Mouse (Mus musculus): ENCODE measurements around the gene 4933405L10Rik. TPM values are rescaled to one million over a fixed set of nuclear protein-coding genes. Genes with fewer than 3 reads are reported as not detected.

Gene 4933405L10Rik
- polyA plus RNA-seq, 1 experiment from 2014 or later: not detected

DNA sequence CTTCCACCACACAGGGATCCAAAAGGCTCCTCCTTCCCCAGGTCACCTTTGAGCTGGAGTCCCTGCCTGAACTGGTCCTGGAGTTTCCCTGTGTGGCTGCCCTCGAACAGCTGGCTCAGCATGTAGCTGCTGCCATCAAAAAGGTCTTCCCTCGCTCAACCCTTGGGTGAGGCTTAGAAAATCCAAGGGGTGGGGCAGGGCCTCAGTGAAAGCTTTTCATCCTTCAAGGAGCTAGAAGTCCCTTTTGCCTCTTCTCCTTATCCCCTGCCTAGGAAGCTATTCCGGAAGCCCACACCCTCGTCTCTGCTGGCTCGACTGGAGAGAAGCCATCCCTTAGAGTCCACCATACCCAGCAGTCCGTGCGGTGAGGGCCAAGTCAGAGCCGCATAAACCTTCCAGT, 19.9 kb upstream of the 4933405L10Rik start:
- Histone ChIP-seq H3K4me3 (ENCODE audit: low read depth, low read length) (no peak overlapping the region), H3K27ac (ENCODE audit: low read depth, low read length) (no peak overlapping the region), H3K9ac (ENCODE audit: low read depth, low read length) (no peak overlapping the region), H3K27me3 (replicated peaks; ENCODE audit: control insufficient read depth, insufficient read depth, low read length) (no peaks in the 10 kb centered on the region), H3K9me3 (ENCODE audit: control insufficient read depth) (no peaks in the 10 kb centered on the region), H3K4me2 (replicated peaks; ENCODE audit: low read depth) (no peak overlapping the region), H3K36me3 (ENCODE audit: control insufficient read depth, insufficient read depth) (peaks cover 20% of the 10 kb centered on the region; the same call in 1 of the 2 replicates), H3K4me1 (replicated peaks; ENCODE audit: control insufficient read depth, insufficient read depth, low read length) (no peaks in the 10 kb centered on the region)
- 68% methylated on average over 8 of the region's 8 CpGs for WGBS
- no peak for ATAC-seq
- no peak for TF ChIP-seq CTCF (IDR thresholded peaks at IDR 0.05; ENCODE audit: low read depth)

GRCm38 (mm10) chr8:105688242-105688752, 19.2 kb upstream of the 4933405L10Rik start:
- no peak overlapping the region for H3K4me2 ChIP-seq (replicated peaks; ENCODE audit: low read depth)
- no peak overlapping the region for H3K9ac ChIP-seq (ENCODE audit: low read depth, low read length)
- no peaks in the 10 kb centered on the region for H3K9me3 ChIP-seq (ENCODE audit: control insufficient read depth)
- no peaks in the 10 kb centered on the region for H3K4me1 ChIP-seq (replicated peaks; ENCODE audit: control insufficient read depth, insufficient read depth, low read length)
- no peaks in the 10 kb centered on the region for H3K27me3 ChIP-seq (replicated peaks; ENCODE audit: control insufficient read depth, insufficient read depth, low read length)
- TF ChIP-seq CTCF (IDR thresholded peaks at IDR 0.05; ENCODE audit: low read depth): no peak
- no peak overlapping the region for H3K27ac ChIP-seq (ENCODE audit: low read depth, low read length)
- no peak for ATAC-seq
- H3K4me3 ChIP-seq (ENCODE audit: low read depth, low read length): no peak overlapping the region
- H3K36me3 ChIP-seq (ENCODE audit: control insufficient read depth, insufficient read depth): peaks cover 13% of the 10 kb centered on the region; the same call in 1 of the 2 replicates
- 51% methylated on average over 14 of the region's 14 CpGs for WGBS

DNA sequence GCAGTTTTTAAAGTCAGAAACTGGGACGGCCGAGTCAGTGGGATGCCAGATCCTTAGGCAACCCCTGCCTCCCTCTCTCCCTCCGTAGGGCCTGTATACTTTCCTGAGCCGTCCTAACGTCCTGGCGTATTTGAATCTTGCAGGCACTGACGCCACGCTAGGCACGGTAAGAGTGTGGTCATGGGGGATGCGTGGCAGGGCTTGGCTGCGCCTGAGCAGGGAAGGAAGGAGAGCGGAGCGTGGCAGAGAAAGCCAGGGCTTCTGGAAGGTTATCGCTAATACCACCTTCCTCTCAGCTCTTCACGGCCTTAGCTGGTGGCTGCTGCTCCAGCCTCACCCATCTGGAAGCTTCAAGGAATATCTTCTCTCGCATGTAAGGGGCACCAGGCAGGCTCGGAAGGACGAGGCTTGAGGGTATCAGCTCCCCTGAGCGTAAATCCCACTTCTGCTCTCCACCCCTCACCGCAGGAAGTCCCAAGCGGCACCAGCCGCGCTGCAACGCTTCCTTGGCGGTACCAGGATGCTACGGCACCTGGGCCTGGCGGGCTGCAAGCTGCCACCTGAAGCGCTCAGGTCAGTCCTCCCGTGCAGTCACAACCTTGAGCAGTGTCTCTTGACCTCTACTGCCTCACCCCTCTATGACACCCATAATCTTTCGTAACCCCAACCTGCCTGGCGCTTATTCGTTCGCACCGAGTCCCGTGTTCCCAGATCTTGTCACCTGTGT, 18.0 kb upstream of the 4933405L10Rik start:
- no peak for ATAC-seq
- Histone ChIP-seq H3K9ac (ENCODE audit: low read depth, low read length) (no peak overlapping the region), H3K9me3 (ENCODE audit: control insufficient read depth) (no peaks in the 10 kb centered on the region), H3K4me2 (replicated peaks; ENCODE audit: low read depth) (no peak overlapping the region), H3K27ac (ENCODE audit: low read depth, low read length) (no peak overlapping the region), H3K4me1 (replicated peaks; ENCODE audit: control insufficient read depth, insufficient read depth, low read length) (peaks cover 5% of the 10 kb centered on the region; the same call in 1 of the 2 replicates), H3K27me3 (replicated peaks; ENCODE audit: control insufficient read depth, insufficient read depth, low read length) (peaks cover 2% of the 10 kb centered on the region; the same call in 1 of the 2 replicates), H3K36me3 (ENCODE audit: control insufficient read depth, insufficient read depth) (0 out of 2 replicates have a peak, but pooled peaks cover 2% of the 10 kb centered on the region), H3K4me3 (ENCODE audit: low read depth, low read length) (no peak overlapping the region)
- no peak for TF ChIP-seq CTCF (IDR thresholded peaks at IDR 0.05; ENCODE audit: low read depth)
- 68% methylated on average over 35 of the region's 35 CpGs for WGBS

DNA sequence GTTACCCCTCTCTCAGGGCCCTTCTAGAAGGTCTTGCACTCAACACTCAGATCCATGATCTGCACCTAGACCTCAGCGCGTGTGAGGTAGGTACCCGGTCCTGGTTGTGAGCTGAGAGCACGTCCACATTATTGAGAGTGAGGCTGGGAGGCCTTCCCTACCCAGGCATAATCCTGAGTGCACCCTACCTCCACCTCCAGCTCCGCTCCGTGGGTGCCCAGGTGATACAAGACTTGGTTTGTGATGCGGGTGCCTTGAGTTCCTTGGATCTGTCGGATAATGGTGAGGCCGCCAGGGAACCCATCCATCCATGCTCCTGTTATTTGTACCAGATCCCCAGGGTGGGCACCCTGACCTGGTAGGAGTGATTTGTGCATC, 17.5 kb upstream of the 4933405L10Rik start:
- H3K4me1 ChIP-seq (replicated peaks; ENCODE audit: control insufficient read depth, insufficient read depth, low read length): peaks cover 5% of the 10 kb centered on the region; the same call in 1 of the 2 replicates
- no peaks in the 10 kb centered on the region for H3K36me3 ChIP-seq (ENCODE audit: control insufficient read depth, insufficient read depth)
- H3K27me3 ChIP-seq (replicated peaks; ENCODE audit: control insufficient read depth, insufficient read depth, low read length): peaks cover 3% of the 10 kb centered on the region; the same call in 1 of the 2 replicates
- no peaks in the 10 kb centered on the region for H3K9me3 ChIP-seq (ENCODE audit: control insufficient read depth)
- H3K4me3 ChIP-seq (ENCODE audit: low read depth, low read length): no peak overlapping the region
- no peak for ATAC-seq
- WGBS: 95% methylated on average over 9 of the region's 9 CpGs
- no peak overlapping the region for H3K4me2 ChIP-seq (replicated peaks; ENCODE audit: low read depth)
- no peak overlapping the region for H3K27ac ChIP-seq (ENCODE audit: low read depth, low read length)
- no peak overlapping the region for H3K9ac ChIP-seq (ENCODE audit: low read depth, low read length)
- TF ChIP-seq CTCF (IDR thresholded peaks at IDR 0.05; ENCODE audit: low read depth): no peak

DNA sequence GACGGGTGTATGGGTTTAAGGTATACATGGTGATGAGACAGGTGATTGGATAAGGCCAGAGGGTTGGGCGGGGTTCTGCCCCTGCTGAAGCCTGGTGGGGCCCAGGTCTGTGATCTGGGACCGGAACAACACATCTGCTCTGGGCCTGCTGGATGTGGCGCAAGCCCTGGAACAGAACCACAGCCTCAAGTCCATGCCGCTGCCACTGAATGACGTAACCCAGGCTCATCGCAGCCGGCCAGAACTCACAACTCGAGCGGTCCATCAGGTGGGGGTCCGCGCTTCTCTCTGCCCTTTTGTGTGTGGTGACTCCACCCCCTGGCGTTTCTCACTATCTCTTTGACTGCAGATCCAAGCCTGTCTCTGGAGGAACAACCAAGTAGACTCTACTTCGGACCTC, 16.5 kb upstream of the 4933405L10Rik start:
- H3K9me3 ChIP-seq (ENCODE audit: control insufficient read depth): no peaks in the 10 kb centered on the region
- no peak overlapping the region for H3K27ac ChIP-seq (ENCODE audit: low read depth, low read length)
- TF ChIP-seq CTCF (IDR thresholded peaks at IDR 0.05; ENCODE audit: low read depth): no peak
- no peak overlapping the region for H3K4me3 ChIP-seq (ENCODE audit: low read depth, low read length)
- peaks cover 5% of the 10 kb centered on the region; the same call in 1 of the 2 replicates for H3K4me1 ChIP-seq (replicated peaks; ENCODE audit: control insufficient read depth, insufficient read depth, low read length)
- no peaks in the 10 kb centered on the region for H3K36me3 ChIP-seq (ENCODE audit: control insufficient read depth, insufficient read depth)
- 79% methylated on average over 14 of the region's 14 CpGs for WGBS
- no peak overlapping the region for H3K9ac ChIP-seq (ENCODE audit: low read depth, low read length)
- peaks cover 3% of the 10 kb centered on the region; the same call in 1 of the 2 replicates for H3K27me3 ChIP-seq (replicated peaks; ENCODE audit: control insufficient read depth, insufficient read depth, low read length)
- ATAC-seq: no peak
- no peak overlapping the region for H3K4me2 ChIP-seq (replicated peaks; ENCODE audit: low read depth)

- no peak overlapping the region for H3K4me2 ChIP-seq (replicated peaks; ENCODE audit: low read depth)
- H3K27ac ChIP-seq (ENCODE audit: low read depth, low read length): no peak overlapping the region
- H3K9ac ChIP-seq (ENCODE audit: low read depth, low read length): no peak overlapping the region
- no peak overlapping the region for H3K4me3 ChIP-seq (ENCODE audit: low read depth, low read length)
- no peak for ATAC-seq
- H3K36me3 ChIP-seq (ENCODE audit: control insufficient read depth, insufficient read depth): peaks cover 10% of the 10 kb centered on the region; the same call in 1 of the 2 replicates
- WGBS: 92% methylated on average over 11 of the region's 11 CpGs
- no peak for TF ChIP-seq CTCF (IDR thresholded peaks at IDR 0.05; ENCODE audit: low read depth)
- H3K9me3 ChIP-seq (ENCODE audit: control insufficient read depth): no peaks in the 10 kb centered on the region
- H3K27me3 ChIP-seq (replicated peaks; ENCODE audit: control insufficient read depth, insufficient read depth, low read length): peaks cover 3% of the 10 kb centered on the region; the same call in 1 of the 2 replicates
- H3K4me1 ChIP-seq (replicated peaks; ENCODE audit: control insufficient read depth, insufficient read depth, low read length): peaks cover 5% of the 10 kb centered on the region; the same call in 1 of the 2 replicates
These were observed 14.8 kb upstream of the 4933405L10Rik start for GRCm38 (mm10) chr8:105692449-105693182.
